Mouse (Mus musculus) urinary bladder, postnatal 14 days (tissue): ENCODE measurements around the gene Rhof.

Experiments
- DNase-seq: peaks from one replicate; pipeline ENCODE4 v3.0.0; 2021; ENCODE audit warnings: low spot score

Gene Rhof

DNA sequence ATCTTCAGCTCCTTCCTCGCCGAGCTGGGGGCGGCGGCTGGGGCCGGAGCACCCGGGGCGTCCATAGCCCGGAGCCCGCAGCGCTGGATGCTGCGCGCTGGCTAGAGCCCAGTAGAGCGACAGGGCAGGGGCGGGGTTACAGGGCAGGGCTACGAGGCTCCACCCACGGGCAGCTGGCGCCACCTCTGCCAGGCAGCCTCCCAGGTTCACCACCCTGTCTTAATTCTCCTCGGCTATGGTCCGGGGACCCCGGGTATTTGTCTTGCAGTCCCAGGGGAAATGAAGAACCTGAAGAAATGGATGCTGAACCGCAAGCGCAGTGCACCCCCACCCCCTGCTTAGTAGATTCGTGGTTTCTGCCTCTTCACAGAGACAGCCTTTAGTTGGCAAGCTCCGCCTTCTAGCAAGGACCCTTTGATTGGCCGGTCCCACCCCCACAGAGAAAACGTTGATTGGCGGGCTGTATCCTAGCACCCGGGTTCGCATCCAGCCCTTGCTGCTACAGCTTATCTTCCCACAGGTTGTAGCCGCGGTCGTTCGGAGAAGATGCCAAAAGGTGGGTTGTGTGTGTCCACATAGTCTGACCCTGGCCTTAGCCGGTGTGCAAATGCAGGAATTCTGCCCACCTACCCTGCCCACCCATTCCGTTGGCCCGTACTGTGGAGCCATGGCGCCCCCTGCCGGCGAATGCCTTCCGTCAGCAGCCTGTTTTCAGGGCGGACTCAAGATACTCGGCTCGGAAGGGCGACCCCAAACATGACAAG is at the start of gene Rhof:
TSS of gene Rhof (minus strand) at position 385 of the 764 bp plus-strand sequence.
- peak; percentile 80 for DNase-seq

DNA sequence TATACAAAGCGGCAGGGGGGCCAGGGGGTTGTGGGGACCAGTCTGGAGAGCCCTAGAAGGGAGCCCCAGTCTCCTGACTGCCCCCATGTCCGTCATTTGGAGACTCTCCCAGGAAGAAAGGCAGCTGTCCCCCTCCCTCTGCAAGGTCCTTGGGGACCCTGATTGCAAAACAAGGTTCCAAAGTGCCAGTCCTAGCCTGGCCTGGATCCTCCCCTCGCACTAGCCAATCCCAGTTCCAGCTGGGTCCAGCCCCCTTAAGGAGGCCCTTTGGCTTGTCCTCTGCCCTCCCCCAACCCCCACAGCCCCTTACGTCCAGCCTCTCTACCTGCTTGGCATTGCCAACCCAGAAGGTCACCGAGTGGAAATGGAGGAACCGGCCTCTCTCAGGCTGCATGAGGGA is 49.0 kb upstream of the Rhof start:
- no peak for DNase-seq

DNA sequence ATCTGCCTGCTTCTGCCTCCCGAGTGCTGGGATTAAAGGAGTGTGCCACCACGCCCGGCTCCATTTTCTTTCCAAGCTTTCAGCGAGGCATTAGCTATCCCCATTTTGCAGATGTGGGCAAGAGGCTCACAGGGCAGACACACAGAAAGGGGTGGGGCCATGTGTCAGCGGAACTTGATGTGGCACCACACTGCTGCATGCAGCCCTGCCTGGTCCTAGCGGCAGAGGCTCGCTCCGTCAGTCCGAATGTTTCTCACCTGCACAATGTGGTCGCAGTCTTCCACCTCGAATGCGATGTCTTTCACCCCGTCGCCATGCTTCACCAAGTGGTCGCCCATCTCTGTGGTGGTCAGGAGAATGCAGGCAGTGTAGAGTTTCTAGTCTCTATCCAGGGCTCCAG is 47.9 kb upstream of the Rhof start:
- DNase-seq, result no peak

DNA sequence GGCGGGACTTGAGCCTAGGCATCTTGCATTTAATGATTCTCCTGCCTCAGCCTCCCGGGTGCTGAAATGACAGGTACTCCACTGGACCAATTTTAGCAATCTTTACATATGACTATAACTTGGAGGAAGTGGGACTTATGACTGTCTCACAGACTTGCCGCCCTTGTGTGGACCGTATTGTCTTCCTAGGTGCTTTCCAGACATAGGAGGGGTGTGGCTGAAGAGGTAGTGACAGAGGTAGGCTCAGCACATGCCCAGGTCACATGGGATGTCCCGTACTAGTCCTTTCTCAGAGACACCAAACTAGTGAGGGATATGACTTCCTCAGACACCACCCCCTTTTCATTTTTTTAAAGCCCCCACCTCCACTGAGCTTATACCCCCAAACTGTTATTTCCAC is 46.3 kb upstream of the Rhof start:
- no peak for DNase-seq

DNA sequence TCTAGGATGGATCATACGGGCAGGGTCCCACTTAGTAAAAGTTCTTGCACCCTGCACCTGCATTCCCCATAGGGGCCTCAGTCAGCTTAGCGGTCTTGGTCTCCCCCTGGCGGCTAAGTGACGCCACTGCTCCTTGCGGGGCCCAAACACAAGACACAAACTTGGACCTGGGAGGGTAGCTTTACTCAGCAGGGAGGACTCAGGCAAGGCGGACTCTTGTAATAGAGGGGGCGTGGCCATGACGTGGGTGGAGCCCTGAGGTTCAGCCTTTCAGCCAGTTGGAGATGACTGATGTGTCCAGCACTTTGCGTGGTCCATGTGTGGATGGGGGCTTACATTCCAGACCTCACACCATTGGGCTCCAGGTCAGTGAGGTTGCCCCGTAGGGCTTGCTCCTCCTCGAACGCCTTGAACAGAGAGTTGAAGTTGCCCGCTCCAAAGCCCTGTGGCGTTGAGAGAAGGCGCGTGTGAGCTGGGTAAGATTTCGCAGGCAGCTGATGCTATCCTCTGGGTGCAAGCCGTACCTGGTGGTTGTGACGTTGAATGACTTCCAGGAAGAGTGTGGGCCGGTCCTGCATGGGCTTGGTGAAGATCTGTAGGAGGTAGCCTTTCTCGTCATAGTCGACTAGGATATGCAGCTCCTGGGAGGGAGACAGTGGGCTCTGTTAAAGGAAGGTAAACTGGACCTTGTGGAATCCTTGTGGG is 39.3 kb upstream of the Rhof start:
- peak; percentile 90 for DNase-seq

DNA sequence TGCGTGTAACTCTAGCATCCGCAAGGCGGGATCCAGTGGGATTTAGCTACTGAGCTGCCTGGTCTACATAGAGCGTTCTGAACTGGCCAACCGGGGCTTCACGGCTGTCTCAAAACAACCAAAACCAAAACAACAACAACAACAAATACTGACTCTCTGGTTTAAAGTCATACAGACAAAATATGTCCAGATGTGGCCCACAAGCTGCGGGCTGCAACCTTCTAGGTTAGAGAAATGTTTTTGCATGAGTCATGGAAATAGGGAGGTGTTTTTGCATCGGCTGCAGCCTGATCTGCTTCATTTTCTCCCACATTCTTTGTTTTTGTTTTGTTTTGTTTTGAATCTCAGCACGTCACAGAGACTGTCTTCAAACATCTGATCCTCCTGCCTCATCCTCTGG is 37.9 kb upstream of the Rhof start:
- DNase-seq, result no peak

DNA sequence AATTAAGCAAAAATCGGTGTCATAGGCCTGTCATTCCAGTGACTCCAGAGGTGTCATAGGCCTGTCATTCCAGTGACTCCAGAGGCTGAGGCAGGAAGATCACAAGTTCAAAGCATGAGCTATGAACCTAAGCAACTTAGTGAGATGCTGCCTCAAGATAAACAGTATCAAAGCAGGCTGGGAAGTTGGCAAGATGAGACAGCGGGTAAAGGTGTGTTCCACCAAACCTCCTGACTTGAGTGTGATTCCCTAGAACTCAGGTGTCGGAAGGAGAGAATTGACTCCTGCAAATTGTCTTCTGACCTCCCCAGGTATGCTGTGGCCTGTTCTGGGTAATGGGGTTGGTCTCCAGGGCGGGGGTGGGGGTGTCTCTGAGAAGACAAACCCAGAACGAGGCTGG is 36.8 kb upstream of the Rhof start, which contains the start of gene Psmd9:
TSS of gene Psmd9 (plus strand) at position 130 of the 400 bp plus-strand sequence.
- no peak for DNase-seq

DNA sequence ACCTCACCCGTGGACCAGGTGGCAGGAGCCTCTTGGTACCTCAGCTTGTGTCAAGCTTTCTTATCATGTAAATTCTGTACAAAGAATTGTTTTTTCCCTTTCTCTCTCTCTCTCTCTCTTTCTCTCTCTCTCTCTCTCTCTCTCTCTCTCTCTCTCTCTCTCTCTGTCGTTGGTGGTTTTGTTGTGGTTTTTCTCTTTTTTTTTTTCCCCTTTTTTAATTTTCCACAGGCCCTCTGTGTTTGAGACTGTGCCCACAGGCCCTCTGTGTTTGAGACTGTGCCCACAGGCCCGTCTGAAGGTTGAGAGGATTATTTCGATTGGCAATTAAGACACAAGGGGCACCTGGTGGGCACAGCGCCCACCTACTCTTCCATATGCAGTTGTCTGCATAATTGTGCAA is 35.1 kb upstream of the Rhof start:
- no peak for DNase-seq

DNA sequence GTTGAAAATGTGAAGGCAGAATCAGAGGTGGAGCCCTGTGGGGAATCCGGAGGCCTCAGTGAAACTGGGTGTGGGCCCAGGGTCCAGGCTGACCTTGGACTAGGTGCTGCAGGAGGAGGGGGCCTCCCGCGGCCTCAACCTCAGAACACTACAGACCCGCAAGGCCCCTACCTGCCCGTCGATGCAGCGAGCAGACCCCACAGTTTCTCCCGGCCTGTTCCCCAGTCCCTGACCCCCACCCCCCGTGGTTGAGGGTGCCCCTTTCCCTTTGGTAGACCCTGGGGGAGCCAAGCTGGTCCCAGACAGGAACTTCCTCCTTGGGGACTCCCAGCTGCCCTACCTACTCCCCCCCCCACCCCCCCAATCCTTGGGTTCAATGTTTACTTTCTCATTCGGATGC is 33.9 kb upstream of the Rhof start:
- DNase-seq, result no peak

DNA sequence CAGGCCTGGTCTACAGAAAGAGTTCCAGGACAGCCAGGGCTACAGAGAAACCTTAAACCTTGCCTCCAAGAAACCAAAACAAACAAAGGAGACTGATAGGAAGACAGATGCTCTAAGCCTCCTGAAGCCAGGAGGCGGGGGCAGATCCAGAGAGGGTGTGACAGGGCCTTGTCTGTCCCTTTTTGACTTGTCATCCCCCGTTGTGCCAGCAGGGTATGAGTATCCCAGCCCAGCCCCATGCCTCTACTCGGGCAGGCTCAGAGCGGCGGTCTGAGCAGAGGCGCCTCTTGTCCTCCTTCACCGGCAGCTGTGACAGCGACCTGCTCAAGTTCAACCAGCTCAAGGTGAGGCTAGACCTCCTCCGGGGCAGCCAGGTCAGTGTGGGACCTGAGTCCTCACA is 30.4 kb upstream of the Rhof start:
- DNase-seq, result no peak

DNA sequence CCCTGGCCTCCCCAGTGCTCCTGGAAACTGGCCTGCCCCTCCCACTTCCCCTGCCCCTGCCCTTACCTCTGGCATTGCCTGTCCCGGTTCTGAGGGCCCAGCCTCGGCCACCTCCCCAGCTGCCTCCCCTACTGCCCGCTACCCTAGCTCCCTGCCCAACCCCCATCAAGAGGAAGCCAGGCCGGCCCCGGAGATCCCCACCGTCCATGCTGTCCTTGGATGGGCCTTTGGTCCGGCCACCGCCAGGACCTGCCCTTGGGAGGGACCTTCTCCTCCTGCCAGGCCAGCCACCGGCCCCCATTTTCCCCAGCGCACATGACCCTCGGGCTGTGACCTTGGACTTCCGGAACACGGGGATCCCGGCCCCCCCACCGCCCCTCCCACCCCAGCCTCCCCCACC is 27.8 kb upstream of the Rhof start:
- DNase-seq, result no peak

DNA sequence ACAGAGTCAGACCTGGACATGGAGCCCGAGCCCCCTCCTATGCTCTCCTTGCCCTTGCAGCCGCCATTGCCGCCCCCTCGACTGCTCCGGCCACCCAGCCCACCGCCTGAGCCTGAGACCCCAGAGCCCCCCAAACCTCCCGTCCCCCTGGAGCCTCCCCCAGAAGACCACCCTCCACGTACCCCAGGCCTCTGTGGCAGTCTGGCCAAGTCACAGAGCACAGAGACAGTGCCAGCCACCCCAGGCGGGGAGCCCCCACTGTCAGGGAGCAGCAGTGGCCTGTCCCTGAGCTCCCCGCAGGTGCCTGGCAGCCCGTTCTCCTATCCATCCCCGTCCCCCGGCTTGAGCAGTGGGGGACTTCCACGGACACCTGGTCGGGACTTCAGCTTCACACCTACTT is 27.4 kb upstream of the Rhof start:
- DNase-seq, result no peak

DNA sequence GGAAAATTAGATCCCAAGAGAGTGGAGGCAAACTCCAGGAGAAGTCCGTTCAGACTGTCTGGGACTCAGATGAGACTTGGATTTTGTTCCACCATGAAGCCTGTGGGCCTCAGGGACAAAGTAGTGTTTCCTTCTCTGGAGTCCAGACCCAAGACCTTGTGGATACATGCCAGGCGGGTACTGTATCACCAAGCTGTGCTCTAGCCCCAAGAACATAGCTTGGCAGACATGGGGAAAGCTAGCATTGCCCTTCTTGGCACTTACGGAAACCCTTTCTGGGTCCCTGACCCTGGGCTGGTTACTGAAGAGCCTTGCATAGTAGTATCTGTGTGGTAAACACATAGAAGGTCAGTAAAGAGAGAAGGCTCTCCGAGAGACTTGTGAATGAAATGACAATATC is 27.0 kb upstream of the Rhof start:
- no peak for DNase-seq

DNA sequence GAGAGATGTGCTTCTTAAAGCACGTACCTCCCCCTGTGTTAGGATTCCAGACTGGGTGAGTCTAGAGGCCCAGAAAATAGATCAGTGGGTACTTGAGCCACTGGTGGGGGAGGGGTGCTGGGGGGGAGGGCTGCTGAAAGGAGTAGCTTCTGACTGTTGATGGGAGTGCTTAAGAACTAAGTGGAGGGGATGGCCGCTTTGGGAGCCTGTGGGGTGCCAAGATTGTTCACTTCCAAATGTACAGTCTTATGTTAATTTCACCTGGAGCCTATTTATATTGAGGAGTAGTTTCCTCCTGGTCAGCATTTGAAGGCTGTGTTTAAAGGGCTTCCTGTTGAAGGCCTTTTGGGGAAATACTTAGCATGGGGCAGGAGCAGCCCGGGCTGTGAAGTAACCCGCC is 25.5 kb upstream of the Rhof start:
- no peak for DNase-seq

DNA sequence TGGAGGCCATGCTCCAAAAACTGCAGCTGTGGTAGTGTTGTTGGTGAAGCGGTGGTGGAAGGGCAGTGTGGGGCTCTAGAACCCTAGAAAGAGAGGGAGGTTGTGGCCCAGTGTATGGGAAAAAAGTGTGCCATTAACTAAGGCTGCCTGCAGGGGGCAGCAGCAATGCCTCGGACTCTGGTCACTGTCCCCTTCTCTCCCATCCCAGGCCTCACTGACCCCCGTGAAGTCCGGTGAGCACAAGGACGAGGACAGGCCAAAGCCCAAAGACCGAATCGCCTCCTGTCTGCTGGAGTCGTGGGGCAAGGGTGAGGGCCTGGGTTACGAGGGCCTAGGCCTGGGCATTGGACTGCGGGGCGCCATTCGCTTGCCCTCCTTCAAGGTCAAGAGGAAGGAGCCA is 24.3 kb upstream of the Rhof start:
- DNase-seq, result no peak

DNA sequence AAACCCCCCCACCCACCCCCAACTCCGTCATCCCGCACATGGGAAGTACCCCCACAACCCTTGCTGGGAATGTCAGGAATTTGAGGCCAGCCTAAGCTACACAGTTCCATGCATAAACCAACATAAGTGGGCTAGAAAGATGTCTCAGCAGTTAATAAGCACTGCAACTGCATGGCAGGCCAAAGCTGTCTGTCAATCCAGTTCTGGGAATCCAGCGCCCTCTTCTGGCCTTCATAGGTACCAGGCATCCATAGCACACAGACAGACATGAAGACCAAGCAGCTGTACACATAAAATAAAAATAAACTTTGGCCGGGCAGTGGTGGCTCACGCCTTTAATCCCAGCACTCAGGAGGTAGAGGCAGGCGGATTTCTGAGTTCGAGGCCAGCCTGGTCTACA is 22.9 kb upstream of the Rhof start:
- peak; percentile 71 for DNase-seq

DNA sequence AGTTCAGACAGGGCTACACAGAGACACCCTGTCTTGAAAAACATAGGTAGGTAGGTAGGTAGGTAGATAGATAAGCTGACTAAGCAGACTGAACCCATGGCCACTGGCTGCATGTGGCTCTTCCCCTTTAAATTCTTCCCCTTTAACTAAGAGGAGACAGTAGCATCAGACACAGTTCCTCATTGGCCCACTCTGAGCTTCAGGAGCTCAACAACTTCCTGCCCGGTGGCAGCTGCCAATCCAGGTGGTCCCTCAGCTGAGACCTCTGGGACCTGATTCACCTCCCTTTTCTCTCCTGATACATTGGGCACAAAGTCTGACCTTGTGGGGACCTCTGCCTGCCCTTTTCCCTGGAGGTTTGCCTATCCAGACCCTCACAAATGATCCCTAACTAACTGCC is 20.4 kb upstream of the Rhof start:
- no peak for DNase-seq

DNA sequence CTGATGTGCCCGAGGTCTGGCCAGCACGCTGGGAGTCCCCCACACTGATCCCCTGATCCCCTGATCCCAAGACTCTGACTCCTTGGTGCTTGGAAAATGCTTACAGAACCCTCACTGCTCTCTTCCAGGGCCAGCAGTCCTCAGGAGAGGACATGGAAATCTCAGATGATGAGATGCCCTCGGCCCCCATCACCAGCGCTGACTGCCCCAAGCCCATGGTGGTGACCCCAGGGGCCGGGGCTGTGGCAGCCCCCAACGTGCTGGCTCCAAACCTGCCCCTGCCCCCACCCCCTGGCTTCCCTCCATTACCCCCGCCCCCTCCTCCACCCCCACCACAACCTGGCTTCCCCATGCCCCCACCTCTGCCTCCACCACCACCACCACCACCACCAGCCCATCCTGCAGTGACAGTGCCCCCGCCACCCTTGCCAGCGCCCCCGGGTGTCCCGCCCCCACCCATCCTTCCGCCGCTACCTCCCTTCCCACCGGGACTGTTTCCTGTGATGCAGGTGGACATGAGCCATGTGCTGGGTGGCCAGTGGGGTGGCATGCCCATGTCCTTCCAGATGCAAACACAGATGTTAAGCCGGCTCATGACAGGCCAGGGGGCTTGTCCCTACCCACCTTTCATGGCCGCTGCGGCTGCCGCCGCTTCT is 19.3 kb upstream of the Rhof start:
- DNase-seq, result no peak

DNA sequence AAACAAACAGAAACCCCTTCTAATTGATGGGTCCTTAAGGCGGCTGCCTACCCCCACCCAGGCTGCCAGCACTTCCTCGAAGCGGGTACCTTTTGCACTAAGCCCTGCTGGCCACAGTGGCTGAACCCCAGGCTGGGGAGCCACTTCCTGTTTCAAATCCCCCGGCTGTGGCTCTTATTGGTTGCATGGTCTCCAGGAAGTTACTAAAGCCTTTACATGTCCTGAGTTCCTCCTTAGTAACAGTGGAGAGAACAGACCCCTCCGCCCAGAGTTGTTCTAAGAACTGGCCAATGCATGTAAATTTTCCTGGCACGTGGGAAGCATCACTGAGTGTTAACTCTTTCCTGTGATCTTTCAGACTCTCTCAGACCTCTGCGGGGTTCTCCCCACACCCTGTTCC is 18.6 kb upstream of the Rhof start:
- no peak for DNase-seq

DNA sequence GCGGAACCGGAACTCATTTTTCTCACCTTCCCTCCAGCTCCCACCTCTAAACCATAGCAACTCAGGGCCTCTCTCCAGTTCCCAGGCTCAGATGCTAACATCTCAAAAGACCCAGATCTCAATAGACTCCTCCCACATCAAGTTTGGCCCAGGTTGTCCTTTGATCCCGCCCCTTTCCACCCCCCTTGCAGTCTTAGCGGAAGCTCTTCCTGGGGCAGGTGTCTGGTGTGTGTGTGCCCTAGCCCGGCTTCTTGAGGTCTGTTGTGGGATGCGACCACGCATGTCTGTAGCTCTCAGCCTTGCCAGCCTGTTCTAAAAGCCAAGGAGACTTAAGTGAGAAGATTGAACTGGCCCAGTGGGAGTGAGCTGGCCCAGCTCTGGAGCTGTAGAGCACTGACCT is 18.1 kb upstream of the Rhof start:
- no peak for DNase-seq

DNA sequence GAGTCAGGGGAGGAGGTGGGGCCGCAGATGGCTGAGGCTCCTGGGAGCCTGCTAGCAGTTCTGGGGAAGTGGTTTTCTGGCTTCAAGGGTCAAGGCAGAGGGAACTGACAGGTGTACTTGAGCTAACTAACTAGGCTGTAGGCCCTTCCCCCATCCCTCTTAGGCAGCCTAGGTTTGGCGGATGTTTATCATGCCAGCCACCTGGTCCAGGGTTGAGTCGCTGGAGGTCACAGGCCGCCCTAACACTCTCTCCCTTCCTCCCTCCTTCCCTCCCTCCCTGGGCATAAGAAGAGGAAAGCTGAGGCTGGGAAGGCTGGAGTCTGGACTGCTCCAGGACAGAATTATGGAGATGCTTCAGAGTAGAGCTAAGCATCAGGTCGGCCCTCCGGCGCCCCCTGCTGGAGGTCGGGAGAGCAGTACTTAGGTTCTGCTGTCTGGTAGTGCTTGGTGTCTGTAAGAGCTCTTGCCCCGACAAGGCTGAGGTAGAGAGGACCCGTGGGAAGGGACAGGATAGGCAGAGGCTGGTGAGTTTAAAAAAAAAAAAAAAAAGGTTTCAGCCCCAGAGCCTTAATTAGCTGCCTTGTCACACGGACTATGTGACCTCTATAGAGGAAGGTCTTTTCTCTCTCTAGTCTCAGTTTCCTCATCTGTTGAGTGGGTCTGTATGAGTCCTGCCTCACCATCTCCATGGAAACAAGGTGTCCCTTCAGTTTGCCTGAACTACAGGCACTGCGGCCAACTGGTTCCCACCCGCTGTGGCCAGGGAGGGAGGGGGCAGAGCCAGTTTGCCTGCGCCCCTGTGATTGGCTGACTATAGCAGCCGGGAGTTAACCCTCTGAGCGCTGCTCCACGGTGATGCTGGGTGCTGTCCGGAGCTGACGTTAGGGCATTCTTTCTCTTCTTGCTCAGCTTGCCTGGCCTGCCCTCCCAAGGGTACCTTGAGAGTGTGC is 17.2 kb upstream of the Rhof start:
- peak; percentile 91 for DNase-seq

DNA sequence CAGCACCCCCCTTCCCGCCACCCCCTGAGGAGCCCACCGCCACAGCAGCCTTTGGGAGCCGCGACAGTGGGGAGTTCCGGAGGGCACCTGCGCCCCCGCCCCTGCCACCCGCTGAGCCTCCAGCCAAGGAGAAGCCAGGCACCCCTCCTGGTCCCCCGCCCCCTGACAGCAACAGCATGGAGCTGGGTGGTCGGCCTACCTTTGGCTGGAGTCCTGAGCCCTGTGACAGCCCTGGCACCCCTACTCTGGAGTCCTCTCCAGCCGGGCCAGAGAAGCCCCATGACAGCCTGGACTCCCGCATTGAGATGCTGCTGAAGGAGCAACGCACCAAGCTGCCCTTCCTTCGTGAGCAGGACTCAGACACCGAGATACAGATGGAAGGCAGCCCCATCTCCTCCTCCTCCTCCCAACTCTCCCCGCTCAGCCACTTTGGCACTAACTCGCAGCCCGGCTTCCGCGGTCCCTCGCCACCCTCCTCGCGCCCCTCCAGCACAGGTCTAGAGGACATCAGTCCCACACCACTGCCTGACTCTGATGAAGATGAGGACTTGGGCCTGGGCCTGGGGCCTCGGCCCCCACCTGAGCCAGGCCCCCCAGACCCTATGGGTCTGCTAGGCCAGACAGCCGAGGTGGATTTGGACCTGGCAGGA is 15.7 kb upstream of the Rhof start:
- no peak for DNase-seq
